Mouse (Mus musculus): ENCODE measurements around the gene Rangrf.

- TF ChIP-seq CTCF (IDR thresholded peaks at IDR 0.05; ENCODE audit: low read depth) (no peak), EP300 (IDR thresholded peaks at IDR 0.05; ENCODE audit: low read depth) (no peak)
Observed at GRCm38 (mm10) chr11:68942731-68943130, 32.3 kb downstream of the Rangrf start.
